Mouse (Mus musculus) cerebellum, adult 2 months (tissue): ENCODE measurements around the gene Fhit. TPM values are rescaled to one million over a fixed set of nuclear protein-coding genes. Genes with fewer than 3 reads are reported as not detected.

Source experiments
- DNase-seq, 2 experiments: peaks; one replicate each; pipeline ENCODE4 v3.0.0; 2021
- H3K27ac ChIP-seq: fragments of 200-500 bp; 2 replicates; pipeline ENCODE4 v1.5.1; 2012; ENCODE audit warnings: low read length, control low read depth, inconsistent platforms; ENCODE audit not compliant: insufficient read depth
- H3K27me3 ChIP-seq: fragments of 200-500 bp; 2 replicates; pipeline ENCODE4 v1.6.1; 2012; ENCODE audit warnings: inconsistent platforms, mild to moderate bottlenecking, low read length, moderate library complexity; ENCODE audit not compliant: control insufficient read depth, insufficient read depth
- H3K4me1 ChIP-seq: fragments of 200-500 bp; 2 replicates; pipeline ENCODE4 v1.6.1; 2011; ENCODE audit warnings: low read length; ENCODE audit not compliant: control insufficient read depth, insufficient read depth
- H3K4me3 ChIP-seq: fragments of 200-500 bp; replicated peaks from 2 replicates; pipeline ENCODE3; 2011; ENCODE audit warnings: mild to moderate bottlenecking, low read depth, low read length, control low read depth; ENCODE audit not compliant: insufficient read depth
- CTCF ChIP-seq: fragments of 200-500 bp; IDR thresholded peaks from 2 replicates; pipeline ENCODE4 v1.5.1; 2011; ENCODE audit warnings: low read depth, mild to moderate bottlenecking, control low read depth, low read length, moderate library complexity, borderline replicate concordance; ENCODE audit not compliant: insufficient read depth
- POLR2A ChIP-seq: fragments of 200-500 bp; IDR thresholded peaks from 2 replicates; pipeline ENCODE4 v1.6.1; 2011; ENCODE audit warnings: low read length, control low read depth, borderline replicate concordance; ENCODE audit not compliant: insufficient read depth
- WGBS: fragments of 180-500 bp; shearing (Covaris S2); methylation state at CpG from one replicate; pipeline ENCODE4 v1.1.7; 2018; 5-methylcytosine and 5-hydroxymethylcytosine counted together
- polyA plus RNA-seq: library from polyadenylated mRNA; depleted of rRNA; stranded (reverse); fragments of >200 nt; gene quantifications from 2 replicates; pipeline ENCODE4 v1.2.3, GENCODE M21; 2012

Fhit gene
- polyA plus RNA-seq, 1 experiment, result 10.5 TPM

DNA sequence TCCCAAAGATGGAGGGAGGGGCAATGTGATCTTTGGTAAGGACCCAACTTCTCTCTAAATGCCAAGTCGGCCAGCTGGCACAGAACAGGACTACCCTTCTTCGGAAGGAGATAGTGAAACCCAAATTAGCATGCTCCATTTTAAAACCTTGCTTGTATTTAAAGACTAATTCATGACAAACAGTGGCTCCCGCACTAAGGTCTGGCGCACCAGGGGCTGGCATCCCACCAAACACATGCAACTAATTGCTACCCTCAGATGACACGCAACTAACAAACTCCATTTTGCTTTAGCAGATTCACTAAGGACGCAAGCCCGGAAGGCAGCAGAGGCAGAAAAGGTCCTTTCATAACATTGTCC lies 449.3 kb downstream of the Fhit start:
- no peaks in the 10 kb centered on the region for H3K4me1 ChIP-seq
- no peak overlapping the region for H3K27ac ChIP-seq
- H3K4me3 ChIP-seq, result no peak overlapping the region
- 50% methylated on average over 7 of the region's 7 CpGs for WGBS
- no peaks in the 10 kb centered on the region for H3K27me3 ChIP-seq
- no peak for DNase-seq
- TF ChIP-seq POLR2A, result no peak
- no peak for TF ChIP-seq CTCF

DNA sequence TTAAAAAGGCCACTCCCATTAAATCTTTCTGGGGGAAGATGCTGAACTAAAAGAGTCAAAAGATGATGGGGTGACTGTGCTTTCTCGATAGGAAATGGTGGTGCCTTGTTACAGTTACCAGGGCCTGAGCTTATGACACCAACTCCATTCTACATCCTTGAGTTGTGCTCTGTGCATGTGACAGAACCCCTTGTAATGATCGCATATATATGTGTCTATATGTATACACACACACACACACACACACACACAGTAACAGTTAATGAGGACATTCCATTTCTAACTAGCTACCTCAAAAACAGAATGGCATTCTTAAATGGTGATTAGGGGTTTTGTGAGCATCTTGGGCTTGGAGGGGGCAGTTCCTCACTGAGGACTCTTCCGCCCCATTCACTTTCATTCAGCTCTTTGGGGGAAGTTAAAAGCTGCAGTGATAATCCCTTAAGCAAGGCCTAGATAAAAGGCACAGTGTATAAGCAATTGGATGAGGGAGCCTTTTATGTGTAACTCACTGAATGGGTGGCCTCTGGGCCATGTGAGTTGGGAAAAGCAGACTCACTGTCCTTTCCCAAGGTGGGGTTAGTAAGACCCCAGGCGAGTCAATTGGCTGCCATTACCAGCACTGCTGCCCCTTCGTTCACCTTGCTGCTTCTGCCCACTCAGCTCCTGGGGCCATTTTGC lies 449.9 kb downstream of the Fhit start:
- no peaks in the 10 kb centered on the region for H3K27me3 ChIP-seq
- no peak overlapping the region for H3K4me3 ChIP-seq
- no peaks in the 10 kb centered on the region for H3K4me1 ChIP-seq
- TF ChIP-seq CTCF, result no peak
- no peak for TF ChIP-seq POLR2A
- no peak for DNase-seq
- WGBS, result 85% methylated on average over 5 of the region's 5 CpGs
- no peak overlapping the region for H3K27ac ChIP-seq

GRCm38 (mm10) chr14:10710796-10711311 lies 451.0 kb downstream of the Fhit start:
- no peak for DNase-seq
- no peak overlapping the region for H3K27ac ChIP-seq
- no peaks in the 10 kb centered on the region for H3K27me3 ChIP-seq
- no peaks in the 10 kb centered on the region for H3K4me1 ChIP-seq
- H3K4me3 ChIP-seq, result no peak overlapping the region
- TF ChIP-seq POLR2A (no peak), CTCF (no peak)
- WGBS, result 89% methylated on average over 12 of the region's 12 CpGs

DNA sequence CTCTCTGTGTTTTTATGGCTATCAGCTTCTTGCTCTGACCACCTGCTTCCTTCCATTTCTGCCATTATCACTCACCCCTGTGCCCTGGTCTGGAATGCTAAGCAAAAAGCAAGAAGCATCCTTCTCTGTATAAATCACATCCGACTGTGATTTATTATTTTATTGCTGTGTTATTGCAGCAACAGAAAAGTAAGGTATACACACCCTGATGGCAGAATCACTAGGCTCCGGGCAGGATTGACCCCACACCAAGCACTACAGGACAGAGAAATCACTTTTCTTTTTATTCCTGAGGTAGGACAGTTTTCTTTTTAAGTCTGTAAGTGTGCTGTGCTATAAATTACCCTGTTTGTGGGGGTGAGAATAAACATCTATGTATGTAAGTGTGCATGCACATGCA lies 460.1 kb downstream of the Fhit start:
- H3K27me3 ChIP-seq, result no peaks in the 10 kb centered on the region
- no peak overlapping the region for H3K27ac ChIP-seq
- TF ChIP-seq CTCF (no peak), POLR2A (no peak)
- no peak overlapping the region for H3K4me3 ChIP-seq
- 92% methylated on average over 2 of the region's 2 CpGs for WGBS
- H3K4me1 ChIP-seq, result no peaks in the 10 kb centered on the region
- no peak for DNase-seq

DNA sequence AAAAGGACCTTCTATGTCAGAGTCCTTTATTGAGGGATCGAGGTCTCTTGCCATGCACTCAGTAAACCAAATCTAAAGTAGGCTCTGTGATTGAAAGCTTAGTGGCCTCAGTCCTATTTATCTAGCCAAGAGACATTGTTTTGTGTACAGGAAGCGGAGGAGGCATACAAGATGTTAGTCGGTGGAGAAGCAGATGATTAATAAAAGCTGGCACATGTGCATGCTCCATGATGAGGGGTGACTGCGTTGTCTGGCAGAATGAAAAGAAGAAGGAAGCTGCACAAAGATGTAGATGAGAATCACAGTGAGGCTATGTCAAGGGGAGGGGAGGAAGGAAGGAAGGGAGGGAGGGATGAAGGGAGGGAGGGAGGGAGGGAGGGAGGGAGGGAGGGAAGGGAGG lies 481.8 kb downstream of the Fhit start:
- Histone ChIP-seq H3K27me3 (no peaks in the 10 kb centered on the region), H3K27ac (no peak overlapping the region), H3K4me1 (no peaks in the 10 kb centered on the region), H3K4me3 (no peak overlapping the region)
- DNase-seq, result no peak
- 42% methylated on average over 4 of the region's 4 CpGs for WGBS
- TF ChIP-seq CTCF, result no peak
- no peak for TF ChIP-seq POLR2A

DNA sequence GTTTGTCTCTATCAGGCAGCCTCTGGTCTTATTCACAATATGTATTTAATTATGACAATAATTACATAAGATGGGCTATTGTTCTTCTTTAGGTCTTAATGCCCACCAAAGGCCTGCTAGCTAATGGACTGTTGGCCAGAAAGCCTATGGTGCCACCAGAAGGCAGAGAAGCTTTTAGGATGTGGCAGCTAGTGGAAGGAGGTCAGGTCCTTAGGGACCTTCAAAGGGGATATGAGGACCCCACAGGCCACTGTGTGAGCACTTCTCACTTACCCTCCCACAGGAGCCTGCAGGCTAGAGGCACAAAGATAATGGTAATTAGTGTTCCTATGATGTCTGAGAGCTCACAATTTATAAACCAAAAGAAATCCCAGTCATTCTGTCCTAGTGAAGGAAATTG lies 482.2 kb downstream of the Fhit start:
- Histone ChIP-seq H3K4me3 (no peak overlapping the region), H3K4me1 (no peaks in the 10 kb centered on the region), H3K27ac (no peak overlapping the region), H3K27me3 (no peaks in the 10 kb centered on the region)
- DNase-seq, result no peak
- no peak for TF ChIP-seq POLR2A
- TF ChIP-seq CTCF, result no peak

DNA sequence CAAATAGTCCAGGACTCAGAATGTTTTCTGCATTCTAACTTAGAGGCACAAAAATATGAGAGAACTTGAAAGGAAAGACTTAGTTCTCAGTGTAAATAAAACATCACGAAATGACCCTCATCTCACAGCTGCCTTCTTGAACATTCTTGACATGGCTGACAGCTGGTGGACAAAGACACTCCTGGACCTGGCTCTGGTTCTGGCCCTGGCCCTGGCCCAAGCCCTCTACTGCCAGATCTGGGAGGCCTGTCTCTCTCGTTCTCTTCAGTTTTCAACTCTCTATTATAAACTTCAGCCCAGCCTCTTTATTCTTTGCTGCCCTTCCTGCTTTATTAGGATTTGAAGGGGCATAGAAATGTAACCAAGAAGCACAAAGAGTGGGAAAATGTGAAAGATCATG lies 484.2 kb downstream of the Fhit start:
- H3K27me3 ChIP-seq, result no peaks in the 10 kb centered on the region
- DNase-seq, result peak in 1 of 2 experiments; percentile 6
- no peak overlapping the region for H3K4me3 ChIP-seq
- H3K27ac ChIP-seq, result no peak overlapping the region
- TF ChIP-seq POLR2A (no peak), CTCF (no peak)
- 4% methylated on average over 2 of the region's 2 CpGs for WGBS
- H3K4me1 ChIP-seq, result no peaks in the 10 kb centered on the region

DNA sequence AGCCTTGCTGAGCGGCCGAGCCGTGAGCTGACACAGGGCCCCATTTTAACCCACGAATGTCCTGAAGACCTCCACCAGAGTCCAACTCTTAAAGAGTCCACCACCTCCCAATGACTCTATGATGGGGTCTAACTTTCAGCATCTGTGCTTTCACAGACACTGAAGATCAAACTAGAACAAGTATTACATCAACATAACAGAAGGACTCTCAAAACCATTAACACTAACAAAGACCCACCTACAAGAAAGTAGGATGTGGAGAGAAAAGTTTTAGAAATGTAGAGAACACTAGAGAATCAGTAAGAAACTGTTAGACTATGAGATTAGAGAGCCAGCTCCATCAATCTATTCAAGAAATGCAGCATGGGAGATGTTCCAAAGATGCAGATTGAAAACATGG lies 501.6 kb downstream of the Fhit start:
- Histone ChIP-seq H3K27ac (no peak overlapping the region), H3K4me1 (no peaks in the 10 kb centered on the region), H3K27me3 (no peaks in the 10 kb centered on the region), H3K4me3 (no peak overlapping the region)
- no peak for DNase-seq
- 82% methylated on average over 4 of the region's 4 CpGs for WGBS
- TF ChIP-seq POLR2A, result no peak
- no peak for TF ChIP-seq CTCF
